Mouse (Mus musculus): ENCODE data around the gene Clta. TPM values are rescaled to one million over a fixed set of nuclear protein-coding genes. Genes with fewer than 3 reads are reported as not detected.

Clta gene
- 10 to 100 TPM; 83.0 to 91.0 TPM for total RNA-seq (2021)
- long read RNA-seq, experiment 1, transcript Clta-203 (6 exons, 1,121 nt): minor isoform, 14 of 57 reads
- long read RNA-seq, experiment 1, transcript Clta-206 (5 exons, 1,079 nt): major isoform, 34 of 57 reads
- long read RNA-seq, experiment 1, partial matches to known transcripts: 1 of 57 reads
- long read RNA-seq, experiment 1, other reads (novel, unspliced or antisense): 2 of 57 reads
- long read RNA-seq, experiment 2, transcript Clta-206 (5 exons, 1,079 nt): major isoform, 26 of 41 reads
- long read RNA-seq, experiment 2, transcript Clta-203 (6 exons, 1,121 nt): minor isoform, 5 of 41 reads
- long read RNA-seq, experiment 2, partial matches to known transcripts: 2 of 41 reads
- long read RNA-seq, experiment 2, other reads (novel, unspliced or antisense): 4 of 41 reads

GRCm38 (mm10) chr4:44004126-44004525, at the start of gene Clta:
Clta (plus strand) TSS chr4:44004452.
- DNase-seq: no peak
- intact Hi-C loops (cut with DNase I): no loop called here

DNA sequence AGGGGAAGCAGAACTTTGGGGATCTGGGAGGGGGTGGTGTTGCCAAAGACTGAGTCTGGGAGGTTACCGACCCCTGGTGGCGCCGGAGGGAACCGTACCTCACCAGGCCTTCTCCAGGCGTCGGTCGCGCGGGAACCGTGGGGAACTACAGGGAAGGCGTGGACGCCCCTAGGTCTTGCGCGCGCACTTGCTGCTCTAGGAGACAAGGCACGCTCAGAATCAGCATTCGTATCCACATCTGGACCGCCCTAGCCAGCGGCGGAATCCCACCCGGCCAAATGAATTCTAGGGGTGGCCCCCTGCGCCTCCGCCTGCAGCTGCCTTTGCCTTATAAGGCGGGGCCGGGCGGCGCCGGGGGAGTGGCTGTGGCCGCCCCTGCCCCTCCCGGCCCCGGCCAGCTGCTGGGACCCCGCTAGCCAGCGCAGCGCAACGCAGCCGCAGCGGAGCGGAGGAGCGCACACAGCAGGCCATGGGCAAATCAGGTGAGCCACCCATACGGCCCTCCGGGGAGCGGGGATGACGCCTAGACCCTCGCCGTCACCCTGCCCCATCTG, 46.9 kb upstream of the Clta start, which contains the start of gene Glipr2:
TSS of gene Glipr2 (plus strand) at position 110 of the 554 bp plus-strand sequence.
- intact Hi-C loops (cut with DNase I): loop anchor here (2.0 kb wide), 1 partner anchor 51 kb away; no protein-coding TSS in a partner anchor
- peak; percentile 85 to 90 for DNase-seq

- intact Hi-C loops (cut with DNase I): loop anchor here (2.0 kb wide), 1 partner anchor 51 kb away; no protein-coding TSS in a partner anchor
- peak; percentile 67 to 68 for DNase-seq
These were observed 46.3 kb upstream of the Clta start for GRCm38 (mm10) chr4:43957846-43958461.

DNA sequence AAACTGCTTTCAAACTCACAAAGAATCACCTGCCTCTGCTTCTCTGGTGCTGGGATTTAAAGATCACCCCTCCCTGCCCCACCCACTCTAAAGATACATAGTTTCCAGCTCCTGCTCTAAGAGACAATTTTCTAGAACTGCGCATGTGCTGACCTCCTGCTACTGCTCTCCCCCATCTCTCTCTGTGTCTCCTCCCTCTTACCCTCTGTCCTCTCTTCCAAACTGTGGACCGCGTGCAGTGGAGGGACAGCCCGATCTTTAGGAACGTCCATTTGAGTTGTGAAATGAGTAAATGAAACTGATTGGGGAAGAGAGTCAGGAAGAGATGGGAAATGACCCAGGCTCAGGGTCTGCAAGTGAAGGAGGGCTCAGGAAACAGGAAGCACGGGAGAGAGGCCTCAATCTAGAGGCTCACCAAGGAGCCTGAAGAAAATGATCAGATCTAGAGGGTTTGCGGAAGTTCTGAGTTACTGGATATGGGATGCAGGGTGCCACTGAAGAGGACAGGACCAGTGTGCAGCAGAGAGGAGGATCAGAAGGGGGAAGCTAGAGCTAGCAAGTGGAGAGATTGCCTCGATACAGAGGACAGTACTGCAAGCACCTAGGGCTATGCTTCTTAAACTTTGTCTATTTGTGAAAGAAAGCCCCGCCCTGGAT, 44.6 kb upstream of the Clta start:
- no peak for DNase-seq
- intact Hi-C loops (cut with DNase I): no loop called here

DNA sequence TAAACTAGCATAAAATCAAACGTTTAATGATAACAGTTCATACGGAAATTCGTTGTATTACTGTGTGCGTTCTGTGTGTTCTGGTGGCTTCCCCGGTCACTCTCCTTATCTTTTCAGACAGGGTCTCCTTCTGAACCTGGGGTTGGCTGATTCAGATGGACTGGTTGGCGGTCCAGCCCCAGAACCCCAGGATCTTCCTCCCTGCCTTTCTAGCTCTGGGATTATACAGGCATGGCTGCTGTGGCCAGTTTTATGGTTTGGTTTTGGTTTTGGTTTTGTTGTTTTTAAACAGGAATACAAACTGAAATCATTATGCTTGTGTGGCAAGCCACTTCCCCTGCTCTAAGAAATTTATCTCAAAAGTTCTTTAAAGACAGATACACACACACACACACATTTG, 44.0 kb upstream of the Clta start:
- no peak for DNase-seq
- intact Hi-C loops (cut with DNase I): no loop called here

DNA sequence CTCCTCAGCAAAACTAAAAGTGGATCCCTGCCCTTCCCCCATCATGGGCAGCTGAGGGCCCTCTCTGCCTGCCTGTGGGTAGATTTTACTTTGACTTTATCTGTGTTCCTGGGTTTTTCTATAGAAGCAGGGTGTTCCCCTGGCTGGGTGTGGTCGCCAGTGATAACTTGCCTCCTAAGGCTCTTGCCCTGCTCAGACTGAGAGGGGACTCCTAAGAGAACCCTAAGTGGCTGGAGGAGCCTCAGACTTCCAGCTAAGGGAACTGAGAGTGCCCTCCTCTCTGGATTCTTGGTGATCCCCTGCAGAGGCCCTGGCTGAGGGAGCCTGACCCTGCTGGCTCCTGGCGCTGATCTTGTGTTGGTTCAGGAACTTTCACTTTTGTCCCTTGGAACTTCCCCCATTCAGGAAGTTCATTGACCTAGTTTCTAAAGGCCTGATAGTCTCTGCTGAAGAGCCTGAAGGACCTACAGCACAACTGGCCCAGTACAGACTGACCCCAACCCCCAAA, 39.9 kb upstream of the Clta start:
- peak in 1 of 2 experiments; percentile 45 for DNase-seq
- intact Hi-C loops (cut with DNase I): no loop called here

DNA sequence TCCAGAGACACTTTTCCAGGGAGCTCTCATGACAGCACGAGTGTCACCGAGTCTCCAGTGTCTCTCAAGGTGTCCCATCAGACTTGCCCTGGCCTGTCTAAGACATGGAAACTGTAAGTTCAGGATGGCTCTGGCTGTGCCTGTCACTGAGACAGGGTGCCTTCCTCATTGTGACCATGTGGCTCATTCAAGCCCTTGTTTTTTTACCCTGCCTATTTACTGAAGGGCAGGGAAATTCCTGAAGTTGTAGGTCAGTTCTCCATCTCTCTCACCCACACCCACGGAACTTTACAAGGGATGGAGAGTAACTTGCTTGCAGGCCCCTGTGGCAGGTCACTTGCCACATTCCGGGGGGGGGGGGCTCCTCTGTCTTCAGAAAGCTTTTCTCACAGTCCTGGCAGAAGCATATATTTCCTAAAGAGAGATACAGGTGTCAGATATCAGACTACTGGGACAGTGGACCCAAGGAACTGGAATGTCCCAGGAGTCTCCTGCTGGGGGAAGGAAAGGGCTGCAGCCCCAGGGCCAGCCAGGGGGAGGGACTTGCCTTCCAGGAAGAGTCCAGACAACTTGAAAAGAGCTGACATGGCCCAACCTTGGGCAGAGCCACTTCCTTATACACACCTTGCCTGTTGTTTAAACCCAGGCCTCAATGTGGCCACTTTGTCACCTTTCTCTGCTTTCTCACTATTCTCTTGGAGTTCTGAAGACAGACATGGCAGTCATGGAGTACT, 39.1 kb upstream of the Clta start:
- intact Hi-C loops (cut with DNase I): no loop called here
- no peak for DNase-seq

DNA sequence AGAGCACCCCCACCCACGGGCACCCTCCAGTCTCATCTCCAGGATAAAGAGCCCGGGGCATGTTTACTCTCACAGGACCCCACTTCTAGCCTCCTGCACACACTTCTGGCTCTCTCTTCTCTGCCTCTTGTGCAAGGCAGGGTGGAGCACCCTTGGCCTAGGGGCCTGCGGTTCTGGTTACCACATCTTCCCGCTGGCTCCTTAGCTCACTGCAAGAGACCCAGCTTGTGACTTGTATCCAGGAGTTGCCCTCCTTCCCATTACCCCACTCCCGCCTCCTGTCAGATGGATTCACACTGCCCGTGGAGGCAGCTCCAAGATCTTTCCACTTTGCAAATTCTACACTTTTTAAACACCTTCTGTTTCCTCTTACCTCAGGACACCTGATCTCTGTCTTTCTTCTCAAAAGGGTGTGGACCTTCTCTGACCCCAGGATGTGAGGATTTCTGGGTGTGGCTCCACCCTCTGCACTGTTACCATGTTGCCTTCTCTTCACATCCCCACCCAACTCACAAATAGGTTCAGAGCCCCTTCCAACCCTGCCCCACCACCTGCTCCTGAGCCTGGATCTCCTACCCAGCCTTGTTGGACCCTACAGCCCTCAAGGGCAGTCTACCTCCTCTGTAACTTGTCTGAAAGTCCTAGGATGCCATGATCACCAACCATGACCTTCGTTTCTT, 38.3 kb upstream of the Clta start:
- intact Hi-C loops (cut with DNase I): no loop called here
- no peak for DNase-seq

DNA sequence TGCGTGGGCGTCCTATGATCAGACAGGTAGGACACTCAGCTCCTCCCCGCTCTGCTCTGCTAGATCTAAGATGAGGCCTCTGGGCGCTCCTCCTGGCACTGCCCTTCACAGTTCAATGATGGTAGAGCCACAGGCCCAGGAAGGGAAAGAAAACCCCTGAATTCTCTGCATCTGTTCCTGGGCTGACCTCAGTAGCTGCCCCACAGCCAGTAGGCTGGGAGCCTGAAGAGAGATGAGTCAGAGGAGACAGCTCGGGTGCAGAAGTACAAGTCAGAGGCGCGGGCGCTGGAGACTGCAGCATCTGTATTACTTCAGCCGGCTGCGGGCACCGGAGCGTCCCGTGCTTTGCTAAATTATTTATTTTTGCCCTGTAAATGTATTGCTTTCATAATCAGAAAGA, 35.6 kb upstream of the Clta start:
- peak; percentile 75 to 77 for DNase-seq
- intact Hi-C loops (cut with DNase I): no loop called here

DNA sequence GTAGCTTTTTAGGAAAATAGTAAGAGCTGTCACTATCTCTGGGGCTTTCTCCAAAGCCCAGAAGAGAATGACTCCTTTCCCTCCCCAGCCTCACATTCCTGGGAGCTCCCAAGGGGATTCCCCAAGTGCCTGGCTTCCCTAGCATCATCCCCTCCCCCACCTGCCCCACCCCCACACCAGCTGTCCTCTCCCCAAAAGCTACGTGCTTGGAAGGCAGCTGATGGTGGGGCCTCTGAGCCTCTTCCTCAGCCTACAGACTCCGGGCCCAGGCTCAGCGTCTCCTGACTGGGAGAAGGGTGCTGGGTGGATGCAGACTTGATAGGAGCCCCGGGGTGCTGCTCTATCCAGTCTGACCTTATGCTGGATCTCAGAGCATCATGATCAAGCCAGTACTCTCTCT, 34.9 kb upstream of the Clta start:
- no peak for DNase-seq
- intact Hi-C loops (cut with DNase I): no loop called here

- no peak for DNase-seq
- intact Hi-C loops (cut with DNase I): loop anchor here (10.0 kb wide), 1 partner anchor 226 kb away; no protein-coding TSS in a partner anchor
These were observed 33.6 kb upstream of the Clta start for GRCm38 (mm10) chr4:43970393-43971330.

GRCm38 (mm10) chr4:43971541-43972136, 32.6 kb upstream of the Clta start:
- intact Hi-C loops (cut with DNase I): loop anchor here (10.0 kb wide), 1 partner anchor 227 kb away; no protein-coding TSS in a partner anchor
- no peak for DNase-seq

DNA sequence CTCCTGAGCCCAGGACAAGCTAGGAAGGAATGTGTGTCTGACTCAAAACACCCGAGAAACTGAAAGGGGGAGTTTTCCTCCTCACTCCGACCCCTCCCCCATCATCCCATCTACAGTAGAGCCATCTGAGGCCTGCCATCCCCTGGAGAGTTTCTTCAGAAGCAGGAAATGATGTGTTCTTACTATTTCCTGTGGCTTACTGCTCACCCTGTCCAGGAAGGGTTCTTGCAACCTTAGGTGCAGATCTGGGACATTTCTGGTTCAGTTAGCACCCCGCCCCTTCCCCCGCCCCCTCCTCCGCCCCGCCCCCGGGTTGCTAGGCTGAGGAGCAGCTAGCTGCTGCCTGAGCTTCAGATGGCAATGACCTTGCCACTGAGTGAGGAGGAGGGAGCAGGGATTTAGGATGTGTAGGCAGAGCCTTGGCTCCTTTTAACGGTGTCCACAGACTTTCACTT, 32.1 kb upstream of the Clta start:
- peak in 1 of 2 experiments; percentile 41 for DNase-seq
- intact Hi-C loops (cut with DNase I): loop anchor here (10.0 kb wide), 1 partner anchor 227 kb away; no protein-coding TSS in a partner anchor

GRCm38 (mm10) chr4:43973526-43973981, 30.7 kb upstream of the Clta start:
- peak; percentile 62 to 69 for DNase-seq
- intact Hi-C loops (cut with DNase I): loop anchor here (10.0 kb wide), 1 partner anchor 229 kb away; no protein-coding TSS in a partner anchor

DNA sequence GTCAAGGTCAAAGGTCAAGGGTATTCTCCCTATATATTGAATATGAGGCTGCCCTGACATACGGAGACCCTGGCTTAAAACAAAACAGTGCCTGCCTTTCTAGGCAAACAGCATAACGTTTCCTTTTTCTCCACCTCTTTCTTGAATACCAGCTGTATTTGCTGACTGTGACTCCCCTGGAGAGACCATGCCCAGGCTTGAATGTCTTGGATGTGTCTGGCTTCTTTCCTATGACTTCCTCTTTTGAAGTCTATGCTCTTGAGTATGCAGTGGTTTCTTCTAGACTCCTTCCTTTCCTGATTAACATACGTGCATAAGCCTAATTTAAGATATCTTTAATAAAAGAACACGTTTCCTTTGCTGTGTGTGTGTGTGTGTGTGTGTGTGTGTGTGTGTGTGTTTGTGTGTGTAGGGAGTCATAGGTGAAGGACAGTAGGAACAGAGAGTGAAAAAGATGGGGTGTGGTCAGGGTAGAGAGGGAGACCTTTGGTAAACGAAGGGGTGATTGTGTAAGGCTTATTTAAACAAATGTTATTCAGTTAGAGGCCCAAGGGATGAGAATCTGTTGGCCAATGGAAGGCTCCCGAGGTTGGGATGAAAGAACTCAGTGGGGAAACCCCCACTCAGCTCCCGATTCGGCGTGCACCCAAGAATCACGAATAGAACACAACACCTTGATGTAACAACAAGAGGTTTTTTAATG, 29.2 kb upstream of the Clta start:
- intact Hi-C loops (cut with DNase I): loop anchor here (10.0 kb wide), 1 partner anchor 230 kb away; no protein-coding TSS in a partner anchor
- no peak for DNase-seq

DNA sequence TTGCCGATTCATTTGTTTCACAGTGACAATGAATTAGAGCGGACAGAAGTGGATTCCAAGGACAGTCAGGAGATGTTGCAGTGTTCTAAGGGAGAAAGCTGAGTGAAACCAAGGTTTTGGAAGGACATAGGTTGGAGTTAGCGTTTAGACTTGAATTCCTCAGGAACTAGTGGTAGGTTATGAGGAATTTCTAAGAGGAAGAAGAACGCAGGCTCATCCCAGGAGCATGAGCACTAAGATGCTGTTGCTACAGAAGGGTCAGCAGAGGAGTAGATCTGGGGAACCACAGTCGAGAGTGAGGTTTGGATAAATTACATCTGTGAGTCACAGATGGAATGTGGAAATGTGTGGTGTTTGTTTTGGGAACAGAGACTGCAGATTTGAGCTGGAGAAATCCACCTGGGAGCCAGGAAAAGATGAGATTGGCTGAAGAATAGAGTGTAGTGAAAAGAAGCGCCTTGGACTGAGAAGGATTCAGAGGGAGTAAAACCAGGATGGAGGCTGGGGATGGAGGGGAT, 28.0 kb upstream of the Clta start:
- intact Hi-C loops (cut with DNase I): loop anchor here (10.0 kb wide), 1 partner anchor 231 kb away; no protein-coding TSS in a partner anchor
- no peak for DNase-seq
